Mouse (Mus musculus) left cerebral cortex, adult 9 months (tissue): Measurements from ENCODE around the gene Cdc42ep1.

Experiments used
- DNase-seq, 2 experiments: peaks; one replicate each; pipeline ENCODE4 v3.0.0; 2022; ENCODE audit warnings: low spot score in 2 of 2

Gene Cdc42ep1

GRCm38 (mm10) chr15:78842371-78843163 lies at the start of gene Cdc42ep1:
Cdc42ep1 (plus strand) TSS chr15:78842624.
- no peak for DNase-seq

- DNase-seq: no peak
These were observed 46.0 kb upstream of the Cdc42ep1 start for GRCm38 (mm10) chr15:78796196-78797059.

GRCm38 (mm10) chr15:78797060-78797329 lies 45.4 kb upstream of the Cdc42ep1 start:
- no peak for DNase-seq

- no peak for DNase-seq
These were observed 43.4 kb upstream of the Cdc42ep1 start for GRCm38 (mm10) chr15:78799029-78799428.

GRCm38 (mm10) chr15:78801571-78801970 lies 40.9 kb upstream of the Cdc42ep1 start:
- DNase-seq: no peak

- no peak for DNase-seq
These were observed 40.3 kb upstream of the Cdc42ep1 start for GRCm38 (mm10) chr15:78801971-78802741.

GRCm38 (mm10) chr15:78802776-78803391 lies 39.5 kb upstream of the Cdc42ep1 start, which contains the start of gene Card10:
Card10 (minus strand) TSS chr15:78803042.
- DNase-seq: no peak

- no peak for DNase-seq
These were observed 38.9 kb upstream of the Cdc42ep1 start for GRCm38 (mm10) chr15:78803499-78803900.

- DNase-seq: no peak
These were observed 38.1 kb upstream of the Cdc42ep1 start for GRCm38 (mm10) chr15:78804326-78804725.

GRCm38 (mm10) chr15:78805351-78805750 lies 37.1 kb upstream of the Cdc42ep1 start:
- no peak for DNase-seq

- DNase-seq: no peak
These were observed 35.8 kb upstream of the Cdc42ep1 start for GRCm38 (mm10) chr15:78806614-78807013.

- DNase-seq: no peak
These were observed 35.3 kb upstream of the Cdc42ep1 start for GRCm38 (mm10) chr15:78807141-78807540.

GRCm38 (mm10) chr15:78808980-78809379 lies 33.4 kb upstream of the Cdc42ep1 start:
- DNase-seq: no peak

- no peak for DNase-seq
These were observed 32.7 kb upstream of the Cdc42ep1 start for GRCm38 (mm10) chr15:78809739-78810138.

GRCm38 (mm10) chr15:78810146-78810545 lies 32.3 kb upstream of the Cdc42ep1 start:
- DNase-seq: no peak

GRCm38 (mm10) chr15:78813603-78814002 lies 28.8 kb upstream of the Cdc42ep1 start:
- no peak for DNase-seq

GRCm38 (mm10) chr15:78815314-78816073 lies 26.9 kb upstream of the Cdc42ep1 start:
- no peak for DNase-seq

- DNase-seq: no peak
These were observed 26.4 kb upstream of the Cdc42ep1 start for GRCm38 (mm10) chr15:78816074-78816391.

GRCm38 (mm10) chr15:78826213-78827204 lies 15.9 kb upstream of the Cdc42ep1 start:
- peak in 1 of 2 experiments; percentile 73 for DNase-seq

GRCm38 (mm10) chr15:78828315-78828714 lies 14.1 kb upstream of the Cdc42ep1 start:
- no peak for DNase-seq
